8 mouse cellular contexts compared by ENCODE assay signal in genomic region chr3:14863022-14863711, GRCm38 (mm10). TPM values are rescaled to one million over a fixed set of nuclear protein-coding genes. Genes with fewer than 3 reads are reported as not detected.
DNase-seq lines count a peak whose midpoint lies in the region; ATAC-seq lines count a peak whose summit lies in the region.

TSS of gene Car3 (plus strand) at chr3:14863512.

- H3K36me3 ChIP-seq in kidney, embryonic 16.5 days (ENCODE audit: insufficient read depth, low read length) = no peaks in the 10 kb centered on the region
- no peaks in the 10 kb centered on the region for H3K36me3 ChIP-seq in forebrain, embryonic 14.5 days (ENCODE audit: control insufficient read depth, insufficient read depth, low read length)
- H3K36me3 ChIP-seq in hindbrain, embryonic 11.5 days (ENCODE audit: control insufficient read depth, insufficient read depth, low read length) = no peaks in the 10 kb centered on the region

- peak within 1 kb of the TSS; percentile 70 for H3K4me2 ChIP-seq in kidney, embryonic 16.5 days (replicated peaks; ENCODE audit: low read depth, low read length)
- peak within 1 kb of the TSS; percentile 80 for H3K4me2 ChIP-seq in forebrain, embryonic 14.5 days (ENCODE audit: low read length)
- peak within 1 kb of the TSS; percentile 81 for H3K4me2 ChIP-seq in hindbrain, embryonic 11.5 days (replicated peaks; ENCODE audit: low read depth, low read length)

- ATAC-seq in kidney, embryonic 16.5 days (ENCODE audit: low FRiP score, low TSS enrichment) = peak; percentile 89
- ATAC-seq in forebrain, embryonic 14.5 days = peak; percentile 89
- peak; percentile 89 for ATAC-seq in hindbrain, embryonic 11.5 days (ENCODE audit: low FRiP score)

- H3K9me3 ChIP-seq in kidney, embryonic 16.5 days (ENCODE audit: low read length) = no peaks in the 10 kb centered on the region
- no peaks in the 10 kb centered on the region for H3K9me3 ChIP-seq in forebrain, embryonic 14.5 days (replicated peaks; ENCODE audit: control insufficient read depth, low read length)
- H3K9me3 ChIP-seq in hindbrain, embryonic 11.5 days (ENCODE audit: control insufficient read depth, low read length) = no peaks in the 10 kb centered on the region

- H3K4me1 ChIP-seq in kidney, embryonic 16.5 days (ENCODE audit: insufficient read depth, low read length) = peaks cover 8% of the 10 kb centered on the region; the same call in 1 of the 2 replicates
- 0 out of 2 replicates have a peak, but pooled peaks cover 5% of the 10 kb centered on the region for H3K4me1 ChIP-seq in forebrain, embryonic 14.5 days (ENCODE audit: control insufficient read depth, insufficient read depth, low read length)
- 0 out of 2 replicates have a peak, but pooled peaks cover 2% of the 10 kb centered on the region for H3K4me1 ChIP-seq in hindbrain, embryonic 11.5 days (replicated peaks; ENCODE audit: control insufficient read depth, insufficient read depth, low read length)

- H3K4me3 ChIP-seq in kidney, embryonic 16.5 days (ENCODE audit: low read length) = peak within 1 kb of the TSS; percentile 38
- peak within 1 kb of the TSS; percentile 36 for H3K4me3 ChIP-seq in forebrain, embryonic 14.5 days (ENCODE audit: low read depth, low read length)
- H3K4me3 ChIP-seq in hindbrain, embryonic 11.5 days (ENCODE audit: low read depth, low read length) = peak within 1 kb of the TSS; percentile 44

- no peak for DNase-seq in kidney, adult 9 months
- peak; percentile 54 for DNase-seq in adrenal gland, postnatal 10 days
- DNase-seq in forebrain, embryonic 14.5 days (ENCODE audit: low spot score) = peak; percentile 81
- peak; percentile 69 for DNase-seq in hindbrain, embryonic 11.5 days (ENCODE audit: low spot score)
- peak; percentile 15 for DNase-seq in lung, postnatal 36 days
- DNase-seq in yolk sac, embryonic 10.5 days (ENCODE audit: low spot score) = peak; percentile 42
- DNase-seq in frontal cortex, postnatal 36 days (ENCODE audit: low spot score in 2 of 2) = no peak

- peak within 1 kb of the TSS; percentile 55 for H3K9ac ChIP-seq in kidney, embryonic 16.5 days (replicated peaks; ENCODE audit: low read length)
- H3K9ac ChIP-seq in forebrain, embryonic 14.5 days (ENCODE audit: low read length) = peak within 1 kb of the TSS; percentile 51
- peak within 1 kb of the TSS; percentile 65 for H3K9ac ChIP-seq in hindbrain, embryonic 11.5 days (ENCODE audit: low read depth, low read length)

- no peak within 1 kb of the TSS for H3K27ac ChIP-seq in kidney, embryonic 16.5 days (ENCODE audit: low read length)
- H3K27ac ChIP-seq in forebrain, embryonic 14.5 days (ENCODE audit: low read depth, low read length) = no peak within 1 kb of the TSS
- H3K27ac ChIP-seq in hindbrain, embryonic 11.5 days (ENCODE audit: low read depth, low read length) = no peak within 1 kb of the TSS

- 3% methylated on average over 17 of the region's 18 CpGs for WGBS in kidney, embryonic 16.5 days
- 5% methylated on average over 18 of the region's 18 CpGs for WGBS in forebrain, embryonic 14.5 days
- WGBS in hindbrain, embryonic 11.5 days = 2% methylated on average over 18 of the region's 18 CpGs

- H3K27me3 ChIP-seq in kidney, embryonic 16.5 days (ENCODE audit: insufficient read depth, low read length) = no peaks in the 10 kb centered on the region
- no peaks in the 10 kb centered on the region for H3K27me3 ChIP-seq in forebrain, embryonic 14.5 days (replicated peaks; ENCODE audit: control insufficient read depth, insufficient read depth, low read length)
- H3K27me3 ChIP-seq in hindbrain, embryonic 11.5 days (ENCODE audit: control insufficient read depth, insufficient read depth, low read length) = no peaks in the 10 kb centered on the region

RNA-seq across cellular contexts. Expression of gene Car3, which starts in this region (rescaled TPM):
- 21.0 and 22.3 TPM in 2 replicates for polyA plus RNA-seq in kidney, embryonic 16.5 days (2015; fragmentation: Nextera tagmentation; extraction: Ambion mirVana)
- total RNA-seq in adrenal gland, postnatal 10 days (2021) = 1,000 to 10,000 TPM; 1,701 to 1,775 TPM
- 1.1 and 1.5 TPM in 2 replicates for polyA plus RNA-seq in forebrain, embryonic 14.5 days (2014; fragmentation: Nextera tagmentation; extraction: Ambion mirVana)
- polyA plus RNA-seq in hindbrain, embryonic 11.5 days (2014; fragmentation: Nextera tagmentation; extraction: Ambion mirVana) = 5.1 and 5.2 TPM in 2 replicates

Comparison
In these comparisons a context has a peak if more than half of its experiments do, and no peak if none do; other contexts are left out.
1. DNase-seq: peak in adrenal gland, postnatal 10 days (single experiment), forebrain, embryonic 14.5 days (single experiment), hindbrain, embryonic 11.5 days (single experiment), lung, postnatal 36 days (single experiment) and yolk sac, embryonic 10.5 days (single experiment); none in kidney, adult 9 months (single experiment) and frontal cortex, postnatal 36 days (0 of 2).
2. Peak in every context shown above with its lines, with median percentiles within 50 percentile points of each other: ATAC-seq, H3K4me2 ChIP-seq, H3K4me3 ChIP-seq and H3K9ac ChIP-seq.